Mouse (Mus musculus): ENCODE data around the gene Mrpl30.

Mrpl30 gene

DNA sequence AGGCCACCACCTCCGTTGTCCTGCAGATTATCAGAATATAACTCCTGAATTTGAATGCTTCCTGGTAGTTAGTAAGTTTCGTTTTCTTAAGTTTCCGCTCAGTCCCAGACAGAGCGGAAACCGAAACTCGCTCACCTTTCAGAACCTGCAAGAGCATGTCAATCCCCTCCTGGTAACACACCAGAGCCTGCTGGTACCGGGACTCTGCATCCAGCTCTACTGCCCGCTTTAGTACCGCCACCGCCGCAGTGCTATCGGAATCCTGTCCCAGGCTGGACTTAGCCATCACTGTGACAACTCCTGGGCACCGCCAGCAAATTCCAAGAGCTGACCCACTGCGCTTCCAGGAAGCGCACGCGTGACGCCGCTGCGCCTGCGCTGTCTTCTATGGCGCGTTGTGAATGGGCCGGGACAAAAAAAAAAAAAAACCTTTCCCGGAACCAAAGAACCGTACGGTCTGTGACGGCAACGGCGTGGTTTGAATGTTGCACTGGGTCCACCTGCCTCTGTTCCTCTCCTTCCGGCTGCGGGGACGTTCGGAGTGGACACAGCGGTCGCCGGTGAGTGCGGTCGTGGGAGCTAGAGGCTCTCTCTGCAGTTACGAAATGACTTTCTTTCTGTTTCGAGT is at the start of gene Mrpl30, which contains the start of gene Mitd1:
TSS of gene Mrpl30 (plus strand) at position 453 of the 628 bp plus-strand sequence.
TSS of gene Mitd1 (minus strand) at position 387 of the 628 bp plus-strand sequence.
- DNase-seq = peak; percentile 93

GRCm38 (mm10) chr1:37846878-37847277 is 43.4 kb upstream of the Mrpl30 start:
- DNase-seq = no peak

DNA sequence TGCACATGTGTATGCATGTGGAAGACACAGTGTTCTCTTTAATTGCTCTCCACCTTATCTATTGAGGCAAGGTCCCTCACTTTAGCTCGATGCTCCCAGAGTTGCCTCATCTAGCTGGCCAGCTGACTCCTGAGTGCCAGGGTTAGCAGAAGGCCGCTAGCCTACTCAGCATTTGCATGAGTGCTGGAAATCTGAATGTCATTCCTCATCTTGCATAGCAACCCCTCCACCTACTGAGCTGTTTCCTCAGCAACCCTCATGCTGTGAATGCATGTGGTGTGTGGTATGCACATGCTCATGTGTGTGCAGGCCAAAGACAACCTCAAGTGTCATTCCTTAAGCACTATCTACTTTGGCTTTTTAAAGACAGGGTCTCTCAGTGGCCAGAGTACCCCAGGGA is 39.6 kb upstream of the Mrpl30 start:
- no peak for DNase-seq

DNA sequence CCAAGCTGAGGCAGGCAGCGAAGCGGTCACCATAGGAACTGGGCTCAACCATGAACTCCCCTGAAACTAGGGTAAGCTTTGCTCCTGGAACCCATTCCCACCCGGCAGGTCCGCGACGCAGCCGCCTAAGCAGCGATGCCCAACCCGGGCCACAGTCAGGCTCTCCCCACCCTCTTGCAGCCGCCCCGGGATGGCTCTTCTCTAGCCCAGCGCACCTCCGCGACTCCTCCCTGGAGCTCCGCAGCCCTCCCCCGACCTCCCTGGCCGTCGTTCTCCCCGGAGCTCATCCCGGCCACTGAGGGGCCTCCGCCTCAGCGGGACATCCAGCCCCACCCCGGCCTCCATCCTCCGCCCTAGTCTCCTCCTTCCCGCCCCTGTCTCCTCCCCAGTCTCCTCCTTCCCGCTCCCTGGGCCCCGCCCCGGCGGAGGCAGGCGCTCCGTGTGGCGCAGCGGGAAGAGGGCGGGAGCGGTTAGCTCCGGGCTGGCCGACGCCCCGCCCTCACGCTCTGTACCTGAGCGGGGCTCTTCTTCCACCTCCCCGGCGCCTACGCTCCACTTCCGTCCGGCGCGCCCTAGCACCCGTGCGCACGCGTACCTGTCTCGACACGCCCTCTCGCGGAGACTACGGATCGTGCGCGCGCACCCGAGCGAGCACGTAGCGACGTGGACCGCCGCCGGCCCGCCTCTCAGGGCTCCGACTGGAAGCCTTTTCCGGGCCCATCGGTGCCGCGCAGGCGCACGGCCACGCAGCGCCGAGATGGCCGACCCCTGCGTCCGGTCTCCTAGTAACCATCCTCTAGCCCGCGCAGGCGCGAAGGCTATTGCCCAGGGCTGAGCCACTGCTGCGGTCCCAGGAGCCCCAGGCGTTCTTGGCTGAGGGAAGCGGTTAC is 25.5 kb upstream of the Mrpl30 start:
- peak; percentile 100 for DNase-seq

- DNase-seq = peak; percentile 32 to 49
Measured at GRCm38 (mm10) chr1:37865401-37866215, 24.7 kb upstream of the Mrpl30 start.

DNA sequence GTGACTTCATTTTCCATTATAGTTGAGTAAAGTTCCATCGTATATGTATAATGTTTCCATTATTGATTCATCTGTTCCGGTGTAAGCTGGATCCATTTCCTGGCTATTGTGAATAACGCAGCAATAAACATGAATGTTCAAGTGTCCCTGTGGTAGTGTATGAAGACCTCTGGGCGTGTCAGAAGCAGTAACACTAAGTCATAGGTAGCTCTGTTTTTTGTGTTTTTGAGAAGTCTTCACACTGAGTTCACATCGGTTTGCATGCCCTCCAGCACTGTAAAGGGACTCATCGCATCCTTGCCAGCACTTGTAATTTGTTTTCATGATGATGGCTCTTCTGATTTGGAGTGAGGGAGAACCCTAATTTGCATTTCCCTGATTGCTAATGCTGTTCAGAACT is 24.0 kb upstream of the Mrpl30 start, which contains the start of gene Tsga10:
TSS of gene Tsga10 (minus strand) at position 144 of the 400 bp plus-strand sequence.
- DNase-seq = no peak

DNA sequence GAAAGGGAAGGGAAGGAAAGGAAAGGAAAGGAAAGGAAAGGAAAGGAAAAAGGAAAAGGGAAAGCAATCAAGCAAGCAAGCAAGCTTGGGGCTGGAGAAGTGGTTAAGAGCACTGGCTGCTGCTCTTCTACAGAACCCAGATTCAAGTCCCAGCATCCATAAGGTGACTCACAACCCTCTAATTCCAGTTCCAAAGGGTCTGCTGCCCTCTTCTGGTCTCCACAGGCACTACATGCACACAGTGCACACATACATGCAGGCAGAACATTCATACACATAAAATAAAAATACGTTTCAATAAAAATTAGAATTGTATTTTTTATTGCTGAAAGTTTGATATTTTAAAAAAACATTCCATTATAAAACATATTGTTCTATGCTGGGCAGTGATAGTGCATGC is 23.2 kb upstream of the Mrpl30 start:
- peak; percentile 66 to 74 for DNase-seq

DNA sequence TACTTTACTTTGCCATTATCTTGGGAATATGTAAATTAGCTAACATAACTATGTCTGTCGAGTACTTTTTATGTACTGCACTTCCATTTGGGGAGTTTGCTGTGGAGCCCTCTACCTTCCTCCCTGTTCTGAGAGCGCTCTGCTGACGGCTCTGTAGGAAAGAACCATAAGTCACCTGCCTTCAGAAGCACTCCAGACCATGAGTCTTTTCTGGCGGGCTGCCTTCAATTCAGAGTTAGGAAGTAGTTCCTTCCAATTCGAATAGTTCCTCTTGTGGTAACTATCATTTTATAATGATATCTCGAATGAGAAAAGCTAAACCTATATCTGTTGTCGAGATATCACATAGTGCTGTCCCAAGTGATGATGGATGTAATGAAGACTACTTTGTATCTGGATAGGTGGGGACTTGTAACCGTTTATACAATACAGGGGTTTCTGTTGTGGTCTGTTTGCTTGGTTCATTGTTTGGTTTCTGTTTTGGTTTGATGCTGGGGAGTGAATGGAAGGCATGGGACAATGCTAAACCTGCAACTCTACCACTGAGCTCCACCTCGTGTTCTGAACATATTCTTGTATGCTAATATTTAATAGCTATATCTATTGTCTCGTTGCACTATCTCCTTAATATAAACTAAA is 22.5 kb upstream of the Mrpl30 start:
- no peak for DNase-seq

- DNase-seq = no peak
Measured at GRCm38 (mm10) chr1:37868640-37869039, 21.6 kb upstream of the Mrpl30 start.

DNA sequence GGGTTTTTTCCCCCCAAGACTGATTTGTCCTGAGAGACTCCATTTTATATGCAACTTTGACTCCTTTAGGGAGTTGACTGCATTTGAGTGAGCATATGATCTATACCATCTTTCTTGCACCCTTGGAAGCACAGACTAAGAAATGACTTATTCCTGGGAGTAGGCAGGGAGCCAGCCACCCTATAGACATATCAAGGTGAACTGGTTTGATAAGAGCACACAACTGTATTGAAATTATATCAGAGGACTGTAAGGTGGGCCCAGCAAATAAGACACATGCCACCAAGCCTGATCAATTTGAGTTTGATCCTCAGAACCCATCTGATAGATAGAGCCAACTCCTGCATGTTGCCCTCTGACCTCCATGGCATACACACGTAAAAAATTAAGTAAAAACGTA is 20.9 kb upstream of the Mrpl30 start:
- no peak for DNase-seq

DNA sequence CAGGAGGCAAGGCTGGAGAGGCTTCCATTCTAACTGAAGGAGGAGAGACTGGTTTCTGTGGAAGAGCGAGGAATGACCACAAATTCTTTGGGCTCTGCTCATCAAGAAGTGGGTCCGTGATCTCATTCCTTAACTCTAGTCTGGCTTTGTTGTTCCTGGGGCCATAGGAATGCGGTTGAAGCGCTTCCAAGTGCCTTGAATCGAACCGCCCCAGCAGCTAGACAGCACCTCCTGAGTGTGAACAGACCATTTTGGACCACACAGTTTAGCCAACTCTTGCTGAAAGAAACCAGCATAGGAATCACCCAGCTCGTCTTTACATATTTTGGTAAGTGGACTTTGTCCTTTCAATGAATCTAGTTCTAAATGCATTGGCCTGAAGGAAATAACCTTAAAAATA is 18.6 kb upstream of the Mrpl30 start, which contains the start of gene Lipt1:
TSS of gene Lipt1 (plus strand) at position 35 of the 400 bp plus-strand sequence.
- DNase-seq = no peak

DNA sequence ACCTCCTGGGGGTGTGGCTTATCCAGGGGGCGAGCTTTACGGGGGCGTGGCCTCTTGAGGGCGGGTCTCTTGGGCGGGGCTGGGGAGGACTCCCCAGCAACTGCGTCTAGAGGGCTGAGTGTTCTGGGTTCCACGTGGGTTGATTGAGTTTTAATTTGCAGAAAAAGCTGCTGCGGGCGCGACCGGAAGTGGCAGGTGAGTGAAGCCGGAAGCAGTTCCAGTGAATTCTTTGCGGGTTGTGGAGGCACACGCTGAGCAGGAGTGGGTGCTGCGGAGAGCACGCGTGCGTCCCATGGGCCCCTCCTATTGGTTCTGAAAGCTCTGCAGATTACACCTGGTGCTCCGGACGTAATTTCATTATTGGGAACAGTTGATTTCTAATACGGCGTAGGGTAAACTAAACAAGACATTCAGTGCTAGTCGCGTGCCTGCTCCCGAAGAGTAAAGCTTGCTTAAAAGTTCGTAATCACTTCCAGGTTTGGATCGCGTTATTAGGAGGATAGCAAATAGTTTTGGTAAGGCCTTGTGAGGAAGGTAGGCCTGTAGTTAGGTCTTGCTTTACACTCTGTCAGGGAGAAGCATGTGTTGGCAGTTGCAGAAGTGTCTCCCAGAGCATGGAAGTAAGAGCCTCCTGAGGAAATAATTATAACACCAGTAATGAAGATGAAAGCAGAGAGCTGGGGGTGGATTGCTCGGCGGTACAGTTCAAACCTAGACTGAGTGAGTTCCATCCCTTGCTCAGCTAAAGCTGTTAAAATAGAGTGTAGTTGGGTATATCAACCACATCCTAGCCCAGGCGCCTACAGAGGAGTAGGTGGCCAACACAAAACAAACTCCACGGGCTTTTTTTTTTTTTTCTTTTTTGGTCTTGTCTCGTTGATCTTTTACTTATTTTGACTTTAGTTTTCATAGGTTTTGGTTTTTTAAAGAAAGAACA is 17.9 kb upstream of the Mrpl30 start:
- peak; percentile 89 to 90 for DNase-seq

- no peak for DNase-seq
Measured at GRCm38 (mm10) chr1:37873157-37873556, 17.1 kb upstream of the Mrpl30 start.

DNA sequence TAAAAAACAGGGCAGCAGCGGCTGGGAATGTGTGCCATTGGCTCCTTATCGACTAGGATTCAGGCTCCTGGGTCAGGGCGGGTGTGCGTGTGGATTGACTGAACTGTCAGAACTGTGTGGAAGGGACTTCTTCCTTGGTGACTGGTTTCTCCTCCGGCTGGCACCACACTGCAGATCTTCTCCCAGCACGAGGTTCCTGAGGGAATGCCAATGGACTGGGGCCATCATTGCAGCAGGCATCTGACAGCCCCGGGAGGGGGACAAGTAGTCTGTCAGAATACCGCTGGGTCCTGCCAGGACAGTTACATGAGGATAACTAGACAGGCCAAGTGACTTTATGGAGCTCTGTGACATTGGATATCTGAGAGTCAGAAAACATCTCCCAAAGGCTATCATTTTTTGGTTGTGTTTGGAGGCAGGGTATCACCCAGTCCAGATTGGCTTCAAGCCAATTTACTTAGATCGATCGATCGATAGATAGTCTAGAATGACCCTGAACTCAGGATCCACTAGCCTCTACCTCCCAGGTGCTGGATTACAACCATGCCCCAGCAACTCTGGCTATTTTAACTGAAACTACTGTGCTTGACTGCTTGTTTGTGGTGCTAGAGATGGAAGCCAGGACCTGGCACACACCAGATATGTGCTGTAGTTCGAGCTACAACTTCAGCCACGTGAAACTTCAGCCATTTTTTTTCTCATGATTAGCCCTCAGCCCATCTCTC is 12.4 kb upstream of the Mrpl30 start:
- DNase-seq = no peak

DNA sequence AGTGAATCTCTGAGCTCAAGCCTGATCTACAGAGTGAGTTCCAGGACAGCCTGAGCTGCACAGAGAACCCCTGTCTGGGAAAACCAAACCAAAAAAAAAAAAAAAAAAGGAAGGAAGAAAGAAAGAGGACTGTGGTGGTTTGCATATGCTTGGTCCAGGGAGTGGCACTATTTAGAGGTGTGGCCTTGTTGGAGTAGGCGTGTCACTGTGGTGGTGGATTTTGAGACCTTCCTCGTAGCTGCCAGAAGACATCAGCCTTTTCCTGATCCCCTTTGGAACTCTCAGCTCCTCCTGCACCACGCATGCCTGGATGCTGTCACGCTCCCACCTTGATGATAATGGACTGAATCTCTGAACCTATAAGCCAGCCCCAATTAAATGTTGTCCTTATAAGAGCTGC is 6.9 kb upstream of the Mrpl30 start:
- no peak for DNase-seq

DNA sequence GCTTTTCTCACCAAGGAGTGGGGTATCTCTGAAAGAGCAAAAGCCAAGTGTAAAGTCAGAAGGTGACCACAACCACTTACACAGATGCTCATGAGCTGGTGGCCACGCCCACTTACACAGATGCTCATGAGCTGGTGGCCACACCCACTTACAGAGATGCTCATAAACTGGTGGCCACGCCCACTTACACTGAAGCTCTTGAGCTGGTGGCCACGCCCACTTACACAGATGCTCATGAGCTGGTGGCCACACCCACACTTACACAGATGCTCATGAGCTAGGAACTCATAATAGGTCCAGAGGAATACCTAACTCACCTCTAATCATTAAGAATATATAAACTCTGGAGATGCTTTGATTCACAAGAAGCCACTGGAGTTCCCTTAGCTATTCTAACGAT is 5.8 kb upstream of the Mrpl30 start:
- no peak for DNase-seq

- no peak for DNase-seq
Measured at GRCm38 (mm10) chr1:37889206-37889605, 1.1 kb upstream of the Mrpl30 start.

- DNase-seq = no peak
Measured at GRCm38 (mm10) chr1:37891400-37891799, 1.1 kb downstream of the Mrpl30 start.

- DNase-seq = no peak
Measured at GRCm38 (mm10) chr1:37894606-37895005, 4.3 kb downstream of the Mrpl30 start.

GRCm38 (mm10) chr1:37899816-37900215 is 9.5 kb downstream of the Mrpl30 start:
- DNase-seq = no peak

GRCm38 (mm10) chr1:37900288-37900687 is 10.0 kb downstream of the Mrpl30 start:
- DNase-seq = no peak

Measured in cerebellum, postnatal 10 days (tissue).